Mouse (Mus musculus): ENCODE measurements around the gene Large2.

GRCm38 (mm10) chr2:92386821-92387570 lies 12.3 kb upstream of the Large2 start:
- TF ChIP-seq EP300 (IDR thresholded peaks at IDR 0.05; ENCODE audit: low read depth) = no peak
- TF ChIP-seq CTCF (IDR thresholded peaks at IDR 0.05; ENCODE audit: low read depth) = no peak
